Mouse (Mus musculus) bone marrow, adult 2 months (tissue): ENCODE measurements around the gene Sh2b3. TPM values are rescaled to one million over a fixed set of nuclear protein-coding genes. Genes with fewer than 3 reads are reported as not detected.

Source experiments
- H3K27ac ChIP-seq: fragments of 200-500 bp; 2 replicates; pipeline ENCODE4 v1.5.1; 2012; ENCODE audit warnings: low read depth, mild to moderate bottlenecking, control low read depth, inconsistent platforms, low read length; ENCODE audit not compliant: control insufficient read depth, poor library complexity, insufficient read depth
- H3K4me1 ChIP-seq: fragments of 200-500 bp; 2 replicates; pipeline ENCODE4 v1.6.1; 2011; ENCODE audit warnings: low read length; ENCODE audit not compliant: control insufficient read depth, insufficient read depth
- H3K4me3 ChIP-seq: fragments of 200-500 bp; replicated peaks from 2 replicates; pipeline ENCODE3; 2011; ENCODE audit warnings: mild to moderate bottlenecking, low read depth, low read length, control low read depth; ENCODE audit not compliant: control insufficient read depth
- CTCF ChIP-seq: fragments of 200-500 bp; IDR thresholded peaks from 2 replicates; pipeline ENCODE4 v1.5.1; 2011; ENCODE audit warnings: low read length, control low read depth; ENCODE audit not compliant: control insufficient read depth, insufficient read depth
- POLR2A ChIP-seq: fragments of 200-500 bp; IDR thresholded peaks from 2 replicates; pipeline ENCODE4 v1.6.1; 2011; ENCODE audit warnings: low read depth, mild to moderate bottlenecking, control low read depth, low read length, borderline replicate concordance; ENCODE audit not compliant: control insufficient read depth
- WGBS: fragments of 180-500 bp; shearing (Covaris S2); methylation state at CpG from one replicate; pipeline ENCODE4 v1.1.7; 2018; 5-methylcytosine and 5-hydroxymethylcytosine counted together
- polyA plus RNA-seq: library from polyadenylated mRNA; stranded (reverse); fragments of >200 nt; gene quantifications from 2 replicates; pipeline ENCODE4 v1.2.4, GENCODE M21; 2011; ENCODE audit warnings: low replicate concordance; ENCODE audit not compliant: missing spikeins, insufficient read depth, insufficient read length

The Sh2b3 gene
- polyA plus RNA-seq, 1 experiment = 36.8 TPM

- Histone ChIP-seq H3K4me1 (peaks cover 4% of the 10 kb centered on the region), H3K4me3 (no peak overlapping the region), H3K27ac (no peak overlapping the region)
- WGBS = 92% methylated on average over 2 of the region's 2 CpGs
- TF ChIP-seq CTCF (no peak), POLR2A (no peak)
Observed at GRCm38 (mm10) chr5:121808202-121808601, 29.2 kb downstream of the Sh2b3 start.

- WGBS = 86% methylated on average over 3 of the region's 3 CpGs
- no peak for TF ChIP-seq POLR2A
- TF ChIP-seq CTCF = no peak
- H3K4me3 ChIP-seq = no peak overlapping the region
- no peak overlapping the region for H3K27ac ChIP-seq
- peaks cover 4% of the 10 kb centered on the region for H3K4me1 ChIP-seq
Observed at GRCm38 (mm10) chr5:121807186-121807585, 30.3 kb downstream of the Sh2b3 start.

- no peak overlapping the region for H3K4me3 ChIP-seq
- H3K27ac ChIP-seq = no peak overlapping the region
- no peaks in the 10 kb centered on the region for H3K4me1 ChIP-seq
- no peak for TF ChIP-seq CTCF
- TF ChIP-seq POLR2A = no peak
- 91% methylated on average over 2 of the region's 2 CpGs for WGBS
Observed at GRCm38 (mm10) chr5:121798447-121798846, 39.0 kb downstream of the Sh2b3 start.

- TF ChIP-seq POLR2A (no peak), CTCF (no peak)
- H3K4me1 ChIP-seq = no peaks in the 10 kb centered on the region
- WGBS = 67% methylated on average over 3 of the region's 3 CpGs
- no peak overlapping the region for H3K27ac ChIP-seq
- H3K4me3 ChIP-seq = no peak overlapping the region
Observed at GRCm38 (mm10) chr5:121795800-121796199, 41.6 kb downstream of the Sh2b3 start.

- WGBS = 84% methylated on average over 5 of the region's 5 CpGs
- H3K4me3 ChIP-seq = no peak overlapping the region
- TF ChIP-seq CTCF (no peak), POLR2A (no peak)
- no peaks in the 10 kb centered on the region for H3K4me1 ChIP-seq
- no peak overlapping the region for H3K27ac ChIP-seq
Observed at GRCm38 (mm10) chr5:121791026-121791425, 46.4 kb downstream of the Sh2b3 start.

GRCm38 (mm10) chr5:121783862-121784500, 53.5 kb downstream of the Sh2b3 start:
- H3K4me3 ChIP-seq = no peak overlapping the region
- H3K27ac ChIP-seq = no peak overlapping the region
- no peak for TF ChIP-seq CTCF
- TF ChIP-seq POLR2A = no peak
- H3K4me1 ChIP-seq = no peaks in the 10 kb centered on the region
- WGBS = 83% methylated on average over 10 of the region's 10 CpGs

GRCm38 (mm10) chr5:121782467-121782866, 55.0 kb downstream of the Sh2b3 start:
- no peak overlapping the region for H3K4me3 ChIP-seq
- H3K27ac ChIP-seq = no peak overlapping the region
- H3K4me1 ChIP-seq = no peaks in the 10 kb centered on the region
- TF ChIP-seq POLR2A = no peak
- TF ChIP-seq CTCF = no peak
- 68% methylated on average over 4 of the region's 4 CpGs for WGBS

GRCm38 (mm10) chr5:121780180-121780579, 57.3 kb downstream of the Sh2b3 start:
- Histone ChIP-seq H3K4me1 (no peaks in the 10 kb centered on the region), H3K27ac (no peak overlapping the region), H3K4me3 (no peak overlapping the region)
- no peak for TF ChIP-seq POLR2A
- no peak for TF ChIP-seq CTCF
- 85% methylated on average over 5 of the region's 5 CpGs for WGBS

GRCm38 (mm10) chr5:121778485-121779119, 58.8 kb downstream of the Sh2b3 start:
- no peaks in the 10 kb centered on the region for H3K4me1 ChIP-seq
- no peak for TF ChIP-seq CTCF
- no peak for TF ChIP-seq POLR2A
- no peak overlapping the region for H3K4me3 ChIP-seq
- H3K27ac ChIP-seq = no peak overlapping the region
- 89% methylated on average over 7 of the region's 7 CpGs for WGBS
